Mouse (Mus musculus) small intestine, adult 2 months (tissue): ENCODE measurements around the gene Mrpl17. TPM values are rescaled to one million over a fixed set of nuclear protein-coding genes. Genes with fewer than 3 reads are reported as not detected.
A peak's percentile ranks its signal among the peaks of the same experiment; 100 is the strongest.

Experiments used
- H3K27ac ChIP-seq: fragments of 200-500 bp; 2 replicates; pipeline ENCODE4 v1.5.1; 2012; ENCODE audit warnings: low read depth, low read length, control low read depth, inconsistent platforms; ENCODE audit not compliant: insufficient read depth
- H3K27me3 ChIP-seq: fragments of 200-500 bp; 2 replicates; pipeline ENCODE4 v1.6.1; 2012; ENCODE audit warnings: mild to moderate bottlenecking, moderate library complexity, low read length, inconsistent platforms; ENCODE audit not compliant: control insufficient read depth, insufficient read depth
- H3K36me3 ChIP-seq: fragments of 200-500 bp; 2 replicates; pipeline ENCODE4 v1.6.1; 2012; ENCODE audit warnings: mild to moderate bottlenecking, low read length, control low read depth, inconsistent platforms; ENCODE audit not compliant: control insufficient read depth, insufficient read depth
- H3K4me1 ChIP-seq: fragments of 200-500 bp; 2 replicates; pipeline ENCODE4 v1.6.1; 2012; ENCODE audit warnings: low read length, inconsistent platforms, mixed read lengths; ENCODE audit not compliant: control insufficient read depth, insufficient read depth, insufficient read length
- H3K4me3 ChIP-seq: fragments of 200-500 bp; 2 replicates; pipeline ENCODE4 v1.5.1; 2012; ENCODE audit warnings: low read depth, mild to moderate bottlenecking, control low read depth, inconsistent platforms, low read length, moderate library complexity
- CTCF ChIP-seq: fragments of 200-500 bp; IDR thresholded peaks from 2 replicates; pipeline ENCODE4 v1.5.1; 2012; ENCODE audit warnings: low read depth, mild to moderate bottlenecking, control low read depth, inconsistent platforms, low read length, moderate library complexity, mixed read lengths; ENCODE audit not compliant: insufficient replicate concordance, insufficient read length; ENCODE audit errors: extremely low read depth
- POLR2A ChIP-seq: fragments of 200-500 bp; IDR thresholded peaks from 2 replicates; pipeline ENCODE4 v1.6.1; 2012; ENCODE audit warnings: low read depth, mild to moderate bottlenecking, control low read depth, inconsistent platforms, low read length, moderate library complexity
- WGBS: fragments of 180-500 bp; shearing (Covaris S2); methylation state at CpG from one replicate; pipeline ENCODE4 v1.1.7; 2018; 5-methylcytosine and 5-hydroxymethylcytosine counted together
- polyA plus RNA-seq: library from polyadenylated mRNA; depleted of rRNA; stranded (reverse); fragments of >200 nt; gene quantifications from 2 replicates; pipeline ENCODE4 v1.2.3, GENCODE M21; 2012; rRNA removed

The Mrpl17 gene
- polyA plus RNA-seq, 1 experiment, result 125 TPM

- H3K36me3 ChIP-seq, result no peaks in the 10 kb centered on the region
Observed at GRCm38 (mm10) chr7:105761813-105762484, 49.0 kb downstream of the Mrpl17 start.

GRCm38 (mm10) chr7:105753281-105753680, 57.6 kb downstream of the Mrpl17 start:
- H3K4me1 ChIP-seq, result peaks cover 3% of the 10 kb centered on the region
- no peak overlapping the region for H3K4me3 ChIP-seq
- TF ChIP-seq CTCF, result no peak
- no peak for TF ChIP-seq POLR2A
- 88% methylated on average over 10 of the region's 10 CpGs for WGBS
- H3K36me3 ChIP-seq, result peaks cover 3% of the 10 kb centered on the region; the same call in 1 of the 2 replicates
- no peaks in the 10 kb centered on the region for H3K27me3 ChIP-seq
- no peak overlapping the region for H3K27ac ChIP-seq

More at GRCm38 (mm10) chr7:105761813-105762484, 49.0 kb downstream of the Mrpl17 start:
- Histone ChIP-seq H3K4me1 (no peaks in the 10 kb centered on the region), H3K27me3 (peaks cover 6% of the 10 kb centered on the region; the same call in 1 of the 2 replicates), H3K4me3 (peak overlapping the region; percentile 25; the same call in 1 of the 2 replicates), H3K27ac (no peak overlapping the region)
- 28% methylated on average over 51 of the region's 51 CpGs for WGBS
- no peak for TF ChIP-seq CTCF
- TF ChIP-seq POLR2A, result no peak

Other genes with a start within 250 kb of the Mrpl17 start
- gene Apbb1, start 229.4 kb downstream of the Mrpl17 start, polyA plus RNA-seq, result 15.5 and 16.8 TPM in 2 replicates
- 0.22 TPM in 1 of 2 replicates, not detected in the other for gene Hpx, start 211.0 kb downstream of the Mrpl17 start, polyA plus RNA-seq
- 13.3 and 15.5 TPM in 2 replicates for gene Trim3, start 177.5 kb downstream of the Mrpl17 start, polyA plus RNA-seq
- 104 and 142 TPM in 2 replicates for gene Timm10b, start 171.0 kb downstream of the Mrpl17 start, polyA plus RNA-seq
- 29.1 and 43.8 TPM in 2 replicates for gene Arfip2, start 170.7 kb downstream of the Mrpl17 start, polyA plus RNA-seq
- 203 and 226 TPM in 2 replicates for gene Gm45799, start 170.5 kb downstream of the Mrpl17 start, polyA plus RNA-seq
- gene Dnhd1, start 160.3 kb downstream of the Mrpl17 start, polyA plus RNA-seq, result 0.37 and 0.56 TPM in 2 replicates
- 39.9 and 60.8 TPM in 2 replicates for gene Ilk, start 74.5 kb downstream of the Mrpl17 start, polyA plus RNA-seq
- gene Rrp8, start 73.7 kb downstream of the Mrpl17 start, polyA plus RNA-seq, result 2.5 and 2.7 TPM in 2 replicates
- gene Taf10, start 66.7 kb downstream of the Mrpl17 start, polyA plus RNA-seq, result 400 and 599 TPM in 2 replicates
- gene Tpp1, start 58.9 kb downstream of the Mrpl17 start, polyA plus RNA-seq, result 37.2 and 55.9 TPM in 2 replicates
- gene Dchs1, start 23.4 kb downstream of the Mrpl17 start, polyA plus RNA-seq, result 2.9 and 5.2 TPM in 2 replicates
- gene Gm4070, start 142.9 kb upstream of the Mrpl17 start, polyA plus RNA-seq, result 2.0 and 2.3 TPM in 2 replicates